Mouse (Mus musculus): ENCODE results near the gene Gm8247.
"Not testable (repeated sequence)": the region's sequence is repeated elsewhere in the genome, so short reads cannot be mapped to it uniquely, and the experiment has no call there.

Gm8247 gene

GRCm38 (mm10) chr14:44582853-44583252 lies at the start of gene Gm8247:
Gm8247 (plus strand) TSS chr14:44583153.
- not testable (repeated sequence) for DNase-seq (ENCODE audit: low spot score)

GRCm38 (mm10) chr14:44547961-44548360 lies 35.0 kb upstream of the Gm8247 start:
- peak; percentile 1 for DNase-seq (ENCODE audit: low spot score)

GRCm38 (mm10) chr14:44591765-44592164 lies 8.8 kb downstream of the Gm8247 start:
- not testable (repeated sequence) for DNase-seq (ENCODE audit: low spot score)

GRCm38 (mm10) chr14:44627737-44628136 lies 44.8 kb downstream of the Gm8247 start, which contains the start of gene Gm5624:
Gm5624 (minus strand) TSS chr14:44627938.
- not testable (repeated sequence) for DNase-seq (ENCODE audit: low spot score)

All from ovary, adult 18-20 months (tissue).